Mouse (Mus musculus): ENCODE data around the gene Emc10. TPM values are rescaled to one million over a fixed set of nuclear protein-coding genes. Genes with fewer than 3 reads are reported as not detected.

Gene Emc10
- polyA plus RNA-seq (2014; fragmentation: Illumina TruSeq; extraction: RNeasy Lipid Tissue Mini Kit (QIAGEN cat#74804); ENCODE audit: low read depth, low replicate concordance): 1.8 TPM

DNA sequence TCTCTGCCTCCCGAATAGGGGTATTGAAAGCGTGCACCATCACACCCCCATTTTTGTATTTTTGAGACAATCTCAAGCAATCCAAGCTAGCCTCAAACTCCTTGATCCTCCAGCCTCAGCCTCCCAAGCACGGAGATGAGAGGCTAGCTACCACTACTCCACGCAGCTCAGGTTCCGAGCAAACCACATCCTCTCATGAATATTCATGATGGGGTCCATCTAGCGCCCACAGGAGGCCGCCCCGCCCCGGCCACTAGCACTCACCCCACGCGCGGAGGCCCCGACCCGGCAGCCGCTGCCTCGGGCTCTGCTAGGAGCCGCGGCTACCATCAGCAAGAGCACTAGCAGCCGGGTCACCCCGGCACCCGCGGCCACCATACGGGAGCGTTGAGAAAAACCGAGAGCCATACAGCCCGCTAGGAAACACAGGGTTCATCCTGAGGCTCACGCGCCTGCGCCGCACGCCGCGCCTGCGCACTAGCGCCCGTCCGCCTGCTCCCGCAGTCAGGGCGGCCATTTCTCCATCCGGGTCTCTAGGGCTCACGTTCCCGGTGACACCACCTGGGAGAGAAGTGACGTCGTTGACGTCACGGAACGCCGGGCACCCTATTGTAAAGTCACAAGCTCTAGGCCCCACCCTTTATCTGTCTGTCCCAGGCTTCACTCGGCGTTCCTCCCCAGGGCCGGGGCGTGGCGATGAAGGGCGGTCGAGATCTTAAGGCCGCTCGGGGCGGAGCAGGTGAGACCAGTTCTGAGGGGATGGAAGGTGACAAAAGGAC lies at the start of gene Emc10, which contains the start of gene Fam71e1:
Gene Emc10, minus strand, starts transcription at position 538 of the 779 bp plus-strand sequence.
Gene Fam71e1, plus strand, starts transcription at position 590 of the 779 bp plus-strand sequence.

DNA sequence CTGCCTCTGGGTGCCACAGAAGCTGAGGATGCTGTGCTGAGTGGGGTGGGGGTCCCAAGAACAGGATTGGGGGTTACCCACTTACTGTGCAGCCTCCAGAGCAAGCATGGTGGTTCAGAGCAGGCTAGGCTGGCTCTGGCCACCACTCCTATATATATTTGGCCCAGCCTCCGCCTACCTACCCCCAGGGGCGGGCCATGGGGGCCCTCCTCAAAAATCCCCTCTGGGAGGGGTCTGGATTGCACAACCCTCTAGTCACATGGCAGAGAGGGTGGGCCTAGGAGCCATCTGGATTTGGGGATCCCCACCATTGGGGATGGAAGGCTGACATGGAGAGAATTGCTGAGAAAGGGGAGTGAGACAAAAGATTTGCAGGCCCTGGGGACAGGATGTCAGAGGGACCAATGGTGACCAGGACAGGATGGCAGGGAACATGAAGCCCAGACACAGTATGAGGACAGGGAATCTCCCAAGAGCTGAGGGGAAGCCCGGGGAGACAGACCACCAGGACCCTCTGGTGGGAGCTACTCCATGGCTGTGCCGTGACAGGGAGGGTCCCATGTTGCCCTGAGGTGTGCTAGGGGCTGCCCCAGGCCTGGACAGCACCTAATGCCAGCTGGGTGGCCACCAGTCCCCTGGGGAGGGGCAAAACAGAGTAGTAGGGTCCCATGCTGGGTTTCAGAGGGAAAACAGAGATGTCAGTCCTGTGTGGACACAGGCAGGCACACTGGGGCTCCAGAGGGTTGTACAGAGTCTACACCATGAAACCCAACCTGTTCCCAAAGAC lies 35.8 kb upstream of the Emc10 start, which contains the start of gene Spib:
Gene Spib, minus strand, starts transcription at position 126 of the 787 bp plus-strand sequence.

DNA sequence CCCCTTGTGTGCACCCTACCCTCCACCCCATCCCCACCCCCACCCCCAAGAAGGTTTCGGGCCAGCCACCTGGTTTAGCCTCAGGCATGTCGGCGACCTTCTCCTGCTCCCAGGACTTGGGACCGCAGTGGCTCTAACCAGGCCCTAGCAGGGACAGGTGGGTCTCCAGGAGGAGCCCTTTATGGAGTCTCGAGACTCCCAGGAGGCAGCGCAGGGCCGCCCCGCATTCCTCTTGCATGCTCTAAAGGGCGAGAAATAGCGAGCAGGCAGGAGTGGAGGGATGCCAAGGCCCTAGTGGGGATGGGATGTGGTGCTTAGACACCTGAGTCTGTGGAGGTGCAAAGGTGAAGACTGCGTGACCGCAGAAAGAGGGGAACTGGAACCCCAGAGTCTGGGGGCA lies 28.2 kb upstream of the Emc10 start, which contains the start of gene Mybpc2:
Gene Mybpc2, minus strand, starts transcription at position 155 of the 400 bp plus-strand sequence.

DNA sequence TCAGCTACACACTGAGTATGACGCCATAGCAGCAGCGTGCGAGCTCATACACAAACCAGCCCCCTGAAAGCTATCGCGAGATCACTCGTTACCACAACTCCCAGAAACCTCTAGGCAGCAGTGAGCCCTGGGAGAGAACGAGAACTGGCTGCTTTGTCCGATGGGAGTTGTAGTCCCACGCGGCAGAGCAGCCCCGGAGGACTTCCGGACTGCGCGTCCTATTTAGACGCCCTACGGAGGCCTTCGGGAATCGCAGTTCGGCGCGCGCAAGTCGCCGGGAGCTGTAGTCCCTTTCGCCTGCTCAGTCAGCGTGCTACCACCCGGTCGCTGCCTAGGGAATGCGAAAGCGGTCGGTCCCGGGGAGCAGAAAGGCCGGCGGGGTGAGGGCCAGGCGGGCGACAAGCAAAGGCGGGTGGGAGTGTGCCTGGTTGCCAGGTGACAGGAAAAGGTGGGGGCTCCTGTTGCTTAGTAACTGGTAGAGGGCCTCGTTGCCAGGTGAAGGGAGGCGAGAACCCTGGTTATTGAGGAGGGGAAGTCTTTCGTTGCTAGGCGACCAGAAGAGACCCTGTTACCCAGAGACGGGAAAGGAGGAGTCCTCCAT lies 28.4 kb downstream of the Emc10 start, which contains the start of gene Josd2:
Gene Josd2, plus strand, starts transcription at position 170 of the 601 bp plus-strand sequence.

DNA sequence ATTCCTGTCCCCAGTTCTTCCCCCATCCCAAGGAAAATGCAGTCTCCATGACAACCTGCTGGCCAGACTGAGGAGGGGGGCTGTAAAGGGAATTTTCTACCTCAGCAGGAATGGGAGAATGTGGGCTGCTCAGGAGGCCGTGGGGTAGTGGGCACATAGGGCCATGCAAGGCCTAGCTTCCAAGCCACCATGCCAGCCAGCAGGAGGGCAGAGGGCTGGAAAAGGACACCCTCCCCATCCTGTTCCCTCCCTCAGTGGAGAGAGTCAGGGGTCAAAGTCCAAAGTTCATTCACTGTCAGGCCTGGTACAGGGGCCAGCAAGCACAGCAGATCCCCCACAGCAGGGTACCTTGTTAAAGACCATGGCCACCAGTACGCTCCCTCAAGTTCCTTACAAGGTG lies 31.2 kb downstream of the Emc10 start, which contains the start of gene Aspdh:
Gene Aspdh, plus strand, starts transcription at position 281 of the 400 bp plus-strand sequence.

Other genes with a start within 250 kb of the Emc10 start
- gene 1700028J19Rik, start 249.8 kb downstream of the Emc10 start, polyA plus RNA-seq (2014; fragmentation: Illumina TruSeq; extraction: RNeasy Lipid Tissue Mini Kit (QIAGEN cat#74804); ENCODE audit: low read depth, low replicate concordance): 52.1 TPM
- gene 2410002F23Rik, start 249.8 kb downstream of the Emc10 start, polyA plus RNA-seq (2014; fragmentation: Illumina TruSeq; extraction: RNeasy Lipid Tissue Mini Kit (QIAGEN cat#74804); ENCODE audit: low read depth, low replicate concordance): 32.7 TPM
- gene Acp4, start 239.2 kb downstream of the Emc10 start, polyA plus RNA-seq (2014; fragmentation: Illumina TruSeq; extraction: RNeasy Lipid Tissue Mini Kit (QIAGEN cat#74804); ENCODE audit: low read depth, low replicate concordance): not detected
- 13.7 TPM for gene Gm15517, start 235.1 kb downstream of the Emc10 start, polyA plus RNA-seq (2014; fragmentation: Illumina TruSeq; extraction: RNeasy Lipid Tissue Mini Kit (QIAGEN cat#74804); ENCODE audit: low read depth, low replicate concordance)
- 0.48 TPM for gene Clec11a, start 189.6 kb downstream of the Emc10 start, polyA plus RNA-seq (2014; fragmentation: Illumina TruSeq; extraction: RNeasy Lipid Tissue Mini Kit (QIAGEN cat#74804); ENCODE audit: low read depth, low replicate concordance)
- gene Shank1, start 186.3 kb downstream of the Emc10 start, polyA plus RNA-seq (2014; fragmentation: Illumina TruSeq; extraction: RNeasy Lipid Tissue Mini Kit (QIAGEN cat#74804); ENCODE audit: low read depth, low replicate concordance): 0.31 TPM
- gene Syt3, start 112.4 kb downstream of the Emc10 start, polyA plus RNA-seq (2014; fragmentation: Illumina TruSeq; extraction: RNeasy Lipid Tissue Mini Kit (QIAGEN cat#74804); ENCODE audit: low read depth, low replicate concordance): 0.07 TPM
- 1.1 TPM for gene 1700008O03Rik, start 110.7 kb downstream of the Emc10 start, polyA plus RNA-seq (2014; fragmentation: Illumina TruSeq; extraction: RNeasy Lipid Tissue Mini Kit (QIAGEN cat#74804); ENCODE audit: low read depth, low replicate concordance)
- not detected for gene Lrrc4b, start 67.5 kb downstream of the Emc10 start, polyA plus RNA-seq (2014; fragmentation: Illumina TruSeq; extraction: RNeasy Lipid Tissue Mini Kit (QIAGEN cat#74804); ENCODE audit: low read depth, low replicate concordance)
- gene Aspdh, start 31.1 kb downstream of the Emc10 start, polyA plus RNA-seq (2014; fragmentation: Illumina TruSeq; extraction: RNeasy Lipid Tissue Mini Kit (QIAGEN cat#74804); ENCODE audit: low read depth, low replicate concordance): not detected
- 1.9 TPM for gene Josd2, start 28.5 kb downstream of the Emc10 start, polyA plus RNA-seq (2014; fragmentation: Illumina TruSeq; extraction: RNeasy Lipid Tissue Mini Kit (QIAGEN cat#74804); ENCODE audit: low read depth, low replicate concordance)
- 119 TPM for gene Fam71e1, start 52 bp upstream of the Emc10 start, polyA plus RNA-seq (2014; fragmentation: Illumina TruSeq; extraction: RNeasy Lipid Tissue Mini Kit (QIAGEN cat#74804); ENCODE audit: low read depth, low replicate concordance)
- gene Mybpc2, start 28.1 kb upstream of the Emc10 start, polyA plus RNA-seq (2014; fragmentation: Illumina TruSeq; extraction: RNeasy Lipid Tissue Mini Kit (QIAGEN cat#74804); ENCODE audit: low read depth, low replicate concordance): not detected
- not detected for gene Spib, start 35.5 kb upstream of the Emc10 start, polyA plus RNA-seq (2014; fragmentation: Illumina TruSeq; extraction: RNeasy Lipid Tissue Mini Kit (QIAGEN cat#74804); ENCODE audit: low read depth, low replicate concordance)
- not detected for gene Pold1, start 52.3 kb upstream of the Emc10 start, polyA plus RNA-seq (2014; fragmentation: Illumina TruSeq; extraction: RNeasy Lipid Tissue Mini Kit (QIAGEN cat#74804); ENCODE audit: low read depth, low replicate concordance)
- gene Nr1h2, start 57.4 kb upstream of the Emc10 start, polyA plus RNA-seq (2014; fragmentation: Illumina TruSeq; extraction: RNeasy Lipid Tissue Mini Kit (QIAGEN cat#74804); ENCODE audit: low read depth, low replicate concordance): 2.3 TPM
- gene Napsa, start 75.9 kb upstream of the Emc10 start, polyA plus RNA-seq (2014; fragmentation: Illumina TruSeq; extraction: RNeasy Lipid Tissue Mini Kit (QIAGEN cat#74804); ENCODE audit: low read depth, low replicate concordance): not detected
- 0.08 TPM for gene Kcnc3, start 94.1 kb upstream of the Emc10 start, polyA plus RNA-seq (2014; fragmentation: Illumina TruSeq; extraction: RNeasy Lipid Tissue Mini Kit (QIAGEN cat#74804); ENCODE audit: low read depth, low replicate concordance)
- 0.07 TPM for gene Myh14, start 174.3 kb upstream of the Emc10 start, polyA plus RNA-seq (2014; fragmentation: Illumina TruSeq; extraction: RNeasy Lipid Tissue Mini Kit (QIAGEN cat#74804); ENCODE audit: low read depth, low replicate concordance)
- gene Izumo2, start 212.2 kb upstream of the Emc10 start, polyA plus RNA-seq (2014; fragmentation: Illumina TruSeq; extraction: RNeasy Lipid Tissue Mini Kit (QIAGEN cat#74804); ENCODE audit: low read depth, low replicate concordance): 343 TPM